Mouse (Mus musculus) adrenal gland, postnatal 25 days (tissue): ENCODE measurements around the gene Med7. TPM values are rescaled to one million over a fixed set of nuclear protein-coding genes. Genes with fewer than 3 reads are reported as not detected.
A peak's percentile ranks its signal among the peaks of the same experiment; 100 is the strongest.
"Not testable (repeated sequence)": the region's sequence is repeated elsewhere in the genome, so short reads cannot be mapped to it uniquely, and the experiment has no call there.

Experiments
- DNase-seq: peaks from one replicate; pipeline ENCODE4 v3.0.0; 2021; ENCODE audit warnings: mixed read lengths
- long read RNA-seq: library from polyadenylated mRNA; stranded (forward); transcript quantifications from one replicate; pipeline ENCODE4 v2.0.0, GENCODE M21; 2021
- total RNA-seq: library from RNA; stranded (reverse); gene quantifications from 2 replicates; pipeline ENCODE4 v1.2.3, GENCODE M21; 2021

The Med7 gene
- 37.7 and 59.3 TPM in 2 replicates for total RNA-seq
- long read RNA-seq, transcript Med7-201 (3 exons, 1,193 nt), result minor isoform, 6 of 23 reads
- long read RNA-seq, transcript Med7-203 (3 exons, 2,547 nt), result major isoform, 12 of 23 reads
- long read RNA-seq, partial matches to known transcripts, result 0 of 23 reads
- long read RNA-seq, other reads (novel, unspliced or antisense), result 4 of 23 reads

DNA sequence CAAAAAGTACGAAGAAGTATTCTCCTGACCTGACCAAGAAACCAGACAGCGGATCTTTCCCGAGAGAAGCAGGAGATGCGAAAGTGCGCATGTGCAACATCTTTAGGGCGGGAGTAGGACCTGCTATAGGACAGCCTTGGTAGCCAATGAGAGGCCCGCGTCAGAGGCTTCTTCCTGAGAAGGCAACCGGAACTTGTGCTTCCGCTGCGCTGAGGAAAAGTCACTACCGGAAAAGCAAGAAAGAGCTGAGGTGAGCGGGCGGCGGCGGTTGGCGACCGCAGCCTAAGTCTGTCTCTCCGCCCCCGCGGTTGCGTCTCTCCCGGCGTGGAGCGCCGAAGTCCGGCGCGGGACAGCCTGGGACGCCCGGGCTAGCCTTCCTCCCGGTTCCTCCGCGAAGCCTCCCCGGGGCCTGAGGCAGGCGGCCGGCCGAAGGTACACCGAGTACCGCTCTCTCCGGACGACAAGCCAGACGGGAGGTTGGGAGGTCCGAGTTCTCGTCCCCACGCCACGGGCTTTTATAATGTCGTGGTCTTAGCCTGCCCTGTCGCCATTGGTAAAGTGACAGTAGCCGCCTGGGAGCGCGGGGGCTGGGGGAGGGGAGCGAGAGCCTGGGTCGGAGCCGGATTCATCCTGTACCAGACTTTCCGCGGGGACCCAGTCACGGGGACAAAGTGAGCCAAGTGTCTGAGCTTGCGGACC, at the start of gene Med7:
Med7 (plus strand) TSS at position 166 of the 699 bp plus-strand sequence.
- peak; percentile 89 for DNase-seq

DNA sequence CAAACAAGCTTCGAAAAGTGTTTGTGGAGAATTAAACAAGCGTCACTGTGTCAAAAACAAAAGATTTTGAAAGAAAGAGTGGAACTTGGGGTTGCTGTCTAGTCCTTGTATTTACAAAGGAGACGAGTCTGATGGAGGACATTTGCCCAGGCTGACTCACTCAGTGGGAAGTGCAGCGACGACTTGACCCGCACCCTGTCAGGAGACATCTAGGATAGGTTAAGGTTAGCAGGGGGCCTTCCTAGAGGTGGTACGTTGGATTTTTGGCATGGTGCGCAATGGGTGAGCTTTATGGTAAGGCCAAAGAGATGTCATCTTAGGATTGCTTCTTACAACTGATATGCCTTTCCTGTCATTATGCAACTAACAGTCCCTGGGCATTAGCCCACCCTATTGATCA, 49.7 kb upstream of the Med7 start:
- no peak for DNase-seq

DNA sequence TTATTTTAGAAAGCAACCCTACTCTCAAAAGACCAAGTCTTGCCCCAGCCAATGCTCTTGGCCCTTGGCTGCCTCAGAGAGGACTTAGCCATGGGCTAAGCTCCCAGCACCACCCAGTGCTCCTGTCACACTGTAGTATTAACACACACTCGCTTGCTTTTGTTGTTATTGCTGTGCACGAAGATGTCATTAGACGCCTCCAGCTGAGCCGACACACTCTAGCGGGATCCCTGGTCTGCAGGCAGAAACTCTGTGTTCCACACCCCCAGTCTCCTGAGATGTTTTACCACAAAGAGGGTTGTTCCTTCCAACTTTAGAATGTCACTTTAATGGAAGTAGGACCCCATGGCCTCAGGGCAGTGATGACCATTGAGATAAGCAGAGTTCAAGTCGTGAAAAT, 48.3 kb upstream of the Med7 start:
- no peak for DNase-seq

DNA sequence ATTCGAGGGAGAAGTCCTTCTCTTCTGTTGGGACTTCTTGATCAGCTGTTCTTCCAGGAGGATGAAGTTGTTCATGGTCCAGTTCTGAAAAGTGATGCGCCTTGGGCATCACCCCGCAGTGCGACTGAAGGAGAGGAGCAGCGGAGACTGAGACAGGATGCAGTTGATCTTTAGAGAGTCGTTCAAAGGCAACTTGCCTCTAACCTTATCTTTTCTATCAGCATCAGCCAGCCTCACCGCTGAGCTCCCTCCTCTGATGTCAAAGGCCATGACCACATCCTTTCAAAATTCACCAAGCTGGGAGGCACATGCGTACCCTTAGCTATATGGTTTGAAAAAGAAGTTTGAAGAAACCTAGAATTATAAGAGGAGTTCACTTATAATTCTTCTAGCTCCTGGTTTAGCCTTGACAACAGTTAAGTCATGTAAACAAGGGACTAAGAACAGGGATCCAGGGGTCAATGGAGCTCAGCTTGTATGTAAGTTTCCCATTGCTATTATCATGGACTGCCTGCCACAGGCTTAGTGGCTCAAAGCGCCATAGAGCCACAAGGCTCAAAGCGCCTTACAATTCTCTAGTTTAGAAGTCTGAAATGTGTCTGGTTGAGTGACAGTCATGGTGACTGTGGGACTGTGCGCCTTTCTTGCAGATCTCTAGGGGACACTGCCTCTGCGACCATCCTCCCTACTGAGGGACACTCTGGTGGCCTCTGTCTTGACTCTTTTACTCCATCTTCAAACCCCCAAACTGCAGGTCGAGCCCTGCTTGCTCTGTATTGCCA, 47.2 kb upstream of the Med7 start, which contains the start of gene Itk:
Itk (minus strand) TSS at position 180 of the 782 bp plus-strand sequence.
- DNase-seq, result no peak

DNA sequence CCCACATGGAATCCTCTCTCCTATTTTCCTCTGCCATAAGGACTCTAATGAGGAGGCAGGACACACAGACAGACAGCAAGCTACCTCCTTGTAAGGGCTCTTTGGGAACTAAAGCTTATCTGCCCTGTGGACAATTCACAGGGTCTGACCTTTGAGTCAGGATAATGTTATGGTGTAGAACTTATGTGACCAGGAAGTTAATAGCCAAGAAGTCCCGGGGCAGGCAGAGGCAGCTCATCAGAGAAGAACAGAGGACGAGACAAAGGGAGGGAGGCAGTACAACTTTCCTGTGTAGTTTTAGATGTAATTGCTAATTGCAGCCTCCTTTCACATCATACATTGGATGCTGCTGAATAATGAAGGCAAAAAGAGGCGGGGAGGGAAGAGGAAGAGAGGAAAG, 46.1 kb upstream of the Med7 start:
- no peak for DNase-seq

DNA sequence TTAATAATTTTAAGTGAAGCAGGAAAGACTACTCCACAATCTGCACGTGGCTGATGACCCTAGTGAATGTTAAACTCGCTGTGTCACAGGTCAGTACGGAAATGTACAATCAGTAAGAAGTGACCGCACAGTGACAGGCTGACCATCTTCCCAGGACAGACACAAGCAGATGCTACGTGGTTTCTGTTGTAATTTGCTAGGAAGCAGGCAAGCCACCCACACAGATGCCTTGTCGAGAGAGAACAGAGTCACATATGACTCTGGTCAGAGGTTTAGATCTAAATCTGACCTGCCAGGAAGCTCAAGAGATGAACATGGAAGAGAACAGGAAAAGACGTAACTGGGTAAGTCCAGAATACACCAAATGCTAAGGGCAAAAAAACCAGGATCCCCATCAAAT, 43.8 kb upstream of the Med7 start:
- no peak for DNase-seq

DNA sequence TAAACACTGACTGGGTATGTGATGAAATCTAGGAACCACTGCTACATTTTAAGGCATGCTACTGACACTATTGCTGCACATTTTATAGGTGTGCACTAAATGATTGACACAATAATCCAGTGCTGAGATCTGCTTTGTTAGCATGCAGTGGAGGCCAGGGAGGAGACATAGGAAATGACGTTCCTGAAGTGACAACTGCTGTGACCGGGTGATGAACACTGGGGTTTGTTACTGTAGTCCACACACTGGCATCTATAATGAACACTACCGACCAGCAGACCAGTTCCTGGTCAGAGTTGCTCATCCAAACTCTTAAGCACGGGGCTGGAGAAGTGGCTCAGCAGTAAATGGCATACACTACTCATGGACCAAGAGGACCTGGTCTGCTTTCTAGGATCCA, 43.3 kb upstream of the Med7 start:
- DNase-seq, result no peak

DNA sequence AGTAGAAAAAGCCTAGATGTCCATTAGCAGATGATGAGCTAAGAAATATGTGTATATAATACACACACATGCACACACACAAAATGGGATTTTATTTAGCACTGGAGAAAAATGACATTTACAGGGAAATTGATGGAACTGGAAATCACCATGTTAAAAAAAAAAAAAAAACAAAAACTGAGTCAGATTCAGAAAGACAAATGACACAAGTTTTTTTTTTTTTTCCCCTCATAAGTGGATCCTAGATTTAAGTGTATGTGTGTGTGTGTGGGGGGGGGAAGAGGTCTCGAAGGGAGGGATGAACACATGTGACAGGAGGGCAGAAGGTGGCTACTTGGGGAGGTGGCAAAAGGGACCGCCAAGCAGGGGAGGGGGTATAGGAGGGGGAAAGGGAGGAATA, 41.6 kb upstream of the Med7 start:
- DNase-seq, result no peak

DNA sequence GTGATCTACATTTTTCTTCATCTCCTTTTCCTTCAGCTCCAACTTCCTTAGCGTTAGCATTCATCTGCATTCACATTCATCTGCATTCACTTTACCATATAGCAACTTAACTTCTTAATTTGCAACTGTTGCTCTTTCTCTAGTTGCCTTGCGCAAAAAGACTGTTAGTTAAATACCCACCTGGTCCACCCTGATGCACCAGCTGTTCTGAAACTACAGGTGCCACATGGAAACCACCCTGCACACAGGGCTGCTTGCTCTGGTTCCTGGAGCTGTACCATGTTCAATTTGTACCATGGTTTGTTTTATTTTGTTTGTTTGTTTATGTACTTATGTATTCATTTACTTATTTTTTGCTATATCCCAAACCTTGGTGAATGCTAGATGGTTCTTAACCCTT, 41.0 kb upstream of the Med7 start:
- DNase-seq, result no peak

DNA sequence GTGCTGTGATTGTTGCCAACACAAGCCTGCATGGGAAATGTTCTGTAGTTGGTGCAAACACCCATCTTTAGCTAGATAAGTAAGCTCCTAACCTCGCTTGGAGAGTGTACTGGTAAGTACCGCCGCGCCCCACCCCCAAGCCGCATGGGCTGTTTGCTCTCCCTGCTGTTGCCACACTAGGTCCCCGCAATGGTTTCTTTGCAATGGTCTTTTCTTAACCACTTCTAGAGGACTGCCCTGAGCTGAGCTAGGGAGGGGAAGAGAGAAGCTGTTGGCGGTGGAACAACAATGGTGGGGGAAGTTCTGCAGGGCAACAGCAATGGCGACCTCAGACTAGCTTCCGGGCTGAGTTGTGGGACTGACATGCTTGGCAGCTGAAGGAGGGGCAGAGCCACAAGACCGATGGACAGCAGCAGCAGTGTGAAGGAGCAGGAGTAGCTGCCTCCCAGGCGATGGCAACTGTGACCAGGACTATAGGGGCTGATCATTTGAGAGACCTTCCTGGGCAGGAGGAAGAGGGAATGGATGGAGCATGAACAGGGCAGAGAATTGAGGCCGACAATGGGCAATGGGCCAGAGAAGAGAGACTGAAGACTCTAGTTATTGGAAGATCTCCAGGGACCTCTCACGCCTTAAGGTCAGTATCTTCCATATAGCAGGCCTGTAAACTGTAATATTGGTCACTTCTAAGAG, 40.4 kb upstream of the Med7 start, which contains the start of gene Fam71b:
Fam71b (plus strand) TSS at position 393 of the 693 bp plus-strand sequence.
- DNase-seq, result no peak

DNA sequence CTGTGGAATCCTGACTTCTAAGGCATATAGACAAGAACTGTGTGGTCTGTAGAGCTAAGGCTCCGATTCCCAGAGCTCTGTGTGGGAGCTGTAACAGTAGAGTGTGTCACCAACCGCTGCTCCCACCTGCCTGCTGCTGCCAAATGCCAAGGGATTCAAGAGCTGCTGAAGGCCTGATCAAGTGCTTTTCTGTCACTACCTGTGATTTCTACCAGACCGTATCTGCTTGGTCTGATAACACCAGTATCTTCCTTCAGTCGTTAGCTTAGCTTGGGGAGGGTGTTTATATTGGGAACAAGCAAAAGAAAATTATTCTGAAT, 39.9 kb upstream of the Med7 start:
- DNase-seq, result no peak

DNA sequence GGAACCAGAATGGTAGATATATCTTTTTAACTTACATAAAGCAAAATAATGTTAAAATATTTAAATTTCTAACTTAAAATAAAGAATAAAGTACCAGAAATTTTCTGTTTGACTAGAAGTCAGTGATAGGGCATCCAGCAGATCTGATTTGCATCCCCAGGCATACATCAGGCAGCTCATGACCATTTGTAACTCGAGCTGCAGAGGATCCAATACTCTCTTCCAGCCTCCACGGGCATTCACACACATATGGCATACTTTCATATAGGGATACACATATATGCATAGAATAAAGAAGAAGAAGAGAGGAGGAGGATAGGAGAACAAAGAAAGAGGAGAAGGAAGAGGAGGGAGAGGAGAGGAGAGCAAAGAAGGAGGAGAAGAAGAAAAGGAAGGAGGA, 38.8 kb upstream of the Med7 start:
- DNase-seq, result no peak

DNA sequence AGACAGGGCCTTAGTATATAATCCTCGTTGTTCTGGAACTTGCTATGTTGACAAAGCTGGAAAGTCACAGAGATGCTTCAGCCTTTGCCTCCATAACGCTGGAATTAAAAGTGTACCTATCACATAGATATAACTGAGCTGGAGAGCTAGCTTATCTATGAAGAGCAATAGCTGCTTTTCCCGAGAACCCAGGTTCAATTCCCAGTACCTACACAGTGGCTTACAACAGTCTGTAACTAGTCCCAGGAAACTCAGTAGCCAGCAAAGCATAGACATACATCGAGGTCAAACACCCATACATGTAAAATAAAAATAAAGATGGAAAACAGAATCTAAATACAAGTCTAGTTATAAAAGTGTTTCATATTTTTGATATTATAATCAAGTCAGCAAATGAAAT, 38.3 kb upstream of the Med7 start:
- no peak for DNase-seq

DNA sequence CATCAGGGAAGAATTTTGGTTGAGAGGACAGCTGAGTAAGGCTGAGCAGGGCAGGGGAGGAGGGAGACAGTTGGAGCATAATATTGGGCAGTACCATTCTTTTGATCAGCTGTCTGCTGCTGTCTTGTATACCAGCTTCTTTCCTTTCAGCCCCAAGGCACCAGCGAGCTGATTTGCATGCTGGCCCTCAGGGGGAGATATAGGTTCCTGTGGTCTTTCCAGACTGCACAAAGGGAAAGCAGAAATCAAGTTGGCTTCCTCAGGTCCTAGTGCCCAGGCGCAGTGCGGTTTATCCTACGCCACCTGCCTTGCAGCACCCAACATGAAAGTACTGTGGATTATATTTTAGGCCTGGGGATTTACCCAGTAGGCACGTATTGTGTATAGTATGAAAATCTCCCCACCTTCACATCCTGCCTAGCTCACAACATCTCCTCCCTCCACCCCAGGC, 37.8 kb upstream of the Med7 start:
- DNase-seq, result no peak

DNA sequence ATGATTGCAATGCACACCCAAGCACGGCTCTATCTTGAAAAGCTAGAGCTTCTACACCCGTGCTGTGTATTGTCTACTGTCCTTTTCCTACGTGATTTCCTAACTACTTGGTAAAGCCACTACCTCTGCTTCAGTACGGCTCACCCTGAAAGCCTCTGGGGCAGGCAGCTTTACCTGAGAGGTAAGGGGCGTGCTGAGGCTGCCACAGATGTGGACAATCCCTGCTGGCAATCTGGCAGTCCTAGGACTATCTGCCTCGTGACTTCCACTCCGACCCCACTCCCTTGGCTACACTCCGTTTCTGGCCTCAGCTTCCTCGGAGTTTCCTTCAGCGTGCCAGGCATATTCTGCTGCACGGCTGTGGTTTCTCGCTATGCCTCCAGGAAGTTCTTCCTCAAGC, 35.2 kb upstream of the Med7 start:
- DNase-seq, result no peak

DNA sequence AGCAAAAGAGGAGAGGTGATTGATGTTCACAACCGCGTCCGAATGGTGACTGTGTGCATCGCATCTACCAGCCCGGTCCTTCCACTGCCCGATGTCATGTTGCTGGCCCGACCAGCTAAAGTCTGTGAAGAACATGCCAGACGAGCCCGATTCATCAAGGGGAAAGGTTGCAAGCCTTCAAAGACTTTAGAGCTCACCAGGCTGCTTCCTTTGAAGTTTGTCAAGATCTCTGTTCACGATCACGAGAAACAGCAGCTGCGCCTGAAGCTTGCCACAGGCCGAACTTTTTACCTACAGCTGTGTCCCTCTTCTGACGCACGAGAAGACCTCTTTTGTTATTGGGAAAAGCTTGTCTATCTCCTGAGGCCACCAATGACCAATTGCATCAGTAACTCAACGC, 31.7 kb upstream of the Med7 start:
- DNase-seq, result no peak

DNA sequence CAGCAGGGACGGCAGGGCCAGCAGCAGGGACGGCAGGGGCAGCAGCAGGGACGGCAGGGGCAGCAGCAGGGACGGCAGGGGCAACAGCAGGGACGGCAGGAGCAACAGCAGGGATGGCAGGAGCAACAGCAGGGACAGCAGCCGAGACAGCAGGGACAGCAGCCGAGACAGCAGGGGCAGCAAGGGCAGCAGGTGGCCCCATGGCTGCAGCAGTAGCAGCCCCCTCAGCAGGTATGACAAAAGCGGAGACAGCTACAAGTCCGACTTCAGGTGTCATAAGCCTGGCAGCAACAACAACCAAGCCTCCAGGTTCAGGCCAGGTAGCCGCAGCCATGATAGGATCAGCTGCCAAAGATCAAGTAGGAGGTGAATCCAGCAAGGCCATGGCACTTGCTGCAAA, 30.0 kb upstream of the Med7 start:
- no peak for DNase-seq

DNA sequence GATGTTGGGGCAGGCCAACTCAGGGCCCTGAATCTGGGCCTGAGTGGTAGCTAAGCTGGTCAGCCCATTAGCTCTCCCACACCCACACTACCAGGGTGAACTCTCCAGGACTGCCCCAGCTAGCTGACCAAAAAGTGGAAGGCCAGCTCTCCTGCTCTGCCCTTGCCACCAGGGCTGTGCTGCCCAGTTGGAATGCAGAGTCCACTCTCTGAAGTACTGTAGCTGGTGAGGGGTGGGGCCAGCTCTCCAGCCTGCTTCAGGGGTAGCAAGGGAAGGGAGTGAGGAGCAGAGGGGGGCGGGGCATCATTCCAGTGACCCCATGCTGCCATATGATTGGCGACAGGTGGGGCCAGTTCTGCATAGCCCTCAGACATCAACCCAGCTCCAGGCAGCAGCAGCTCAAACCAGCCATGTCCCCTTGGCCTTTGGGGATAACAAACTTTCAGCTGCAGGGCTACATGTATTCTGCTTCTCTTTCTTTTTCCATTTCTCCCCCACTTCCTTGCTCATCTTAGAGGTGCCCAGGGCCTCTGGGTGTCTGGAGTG, 26.6 kb upstream of the Med7 start:
- DNase-seq, result no peak

DNA sequence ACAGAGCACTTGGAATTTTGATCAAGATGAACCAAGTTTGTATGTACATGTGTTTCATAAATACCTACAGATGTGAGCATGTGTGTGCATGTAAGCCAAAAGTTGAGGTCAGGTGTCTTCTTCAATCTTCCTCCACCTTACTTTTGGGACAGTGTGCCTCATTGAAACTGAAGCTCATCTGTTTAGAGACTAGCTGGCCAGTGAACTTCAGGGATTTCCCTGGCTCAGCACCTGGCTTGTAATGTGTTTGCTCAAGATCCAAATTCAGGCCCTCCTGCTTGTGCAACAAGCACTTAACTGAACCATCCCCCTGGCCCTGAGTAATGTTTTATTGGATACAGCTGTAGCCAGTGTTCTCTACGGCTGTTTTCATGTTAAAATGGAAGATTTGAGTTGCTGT, 18.3 kb upstream of the Med7 start:
- no peak for DNase-seq

DNA sequence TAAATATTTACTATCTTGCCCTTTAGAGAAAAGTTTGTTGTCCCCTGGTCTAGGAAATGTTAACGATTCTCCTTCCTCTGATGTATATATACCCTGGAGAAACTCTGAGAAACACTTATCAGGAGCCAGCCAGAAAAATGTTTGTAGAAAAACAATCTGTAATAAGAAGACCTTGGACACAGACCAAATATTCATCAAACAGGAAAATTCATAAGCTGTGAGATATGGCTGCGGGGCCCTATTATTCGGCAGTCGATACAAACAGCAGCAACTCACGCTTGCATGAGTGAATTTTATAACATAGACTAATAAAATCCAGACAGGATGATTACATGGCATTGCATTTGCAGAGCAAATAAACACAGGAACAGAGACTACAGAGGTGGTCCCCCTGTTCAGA, 17.9 kb upstream of the Med7 start:
- DNase-seq, result no peak

DNA sequence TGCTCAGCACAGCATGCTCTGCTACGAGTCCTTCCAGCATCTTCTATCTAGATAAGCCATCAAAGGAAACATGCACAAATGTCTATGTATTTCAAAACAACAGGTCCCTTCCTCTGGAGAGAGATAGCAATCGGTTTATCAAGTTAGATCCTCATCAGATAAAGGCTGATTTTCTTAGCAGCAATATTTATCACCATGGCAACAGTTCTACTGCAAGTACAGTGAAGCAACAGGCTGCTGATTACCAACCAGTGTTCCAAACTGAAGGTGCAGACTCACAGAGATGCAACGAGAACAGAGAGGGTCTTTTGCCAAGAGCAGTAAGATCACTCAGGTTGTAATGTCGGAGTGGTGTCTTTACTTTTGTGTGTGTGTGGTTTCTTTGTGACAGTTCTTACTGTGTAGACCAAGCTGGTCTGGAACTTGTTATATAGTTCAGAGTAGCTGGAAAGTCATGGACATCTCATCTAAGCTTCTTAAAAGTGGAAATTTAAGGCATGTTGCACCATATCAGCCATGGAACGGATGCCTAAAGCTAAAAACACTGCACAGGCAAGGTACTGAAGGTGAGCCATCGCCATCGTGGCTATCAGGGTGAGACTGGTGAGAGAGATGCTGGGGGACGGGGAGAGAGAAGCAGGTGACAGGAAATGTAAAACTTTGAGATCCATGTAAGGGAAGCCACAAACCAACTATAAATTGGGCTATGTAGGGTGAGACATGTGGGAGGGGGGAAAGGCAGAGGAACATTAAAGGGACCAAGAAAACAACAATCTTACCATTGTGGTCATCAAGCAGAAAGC, 15.4 kb upstream of the Med7 start:
- DNase-seq, result no peak

DNA sequence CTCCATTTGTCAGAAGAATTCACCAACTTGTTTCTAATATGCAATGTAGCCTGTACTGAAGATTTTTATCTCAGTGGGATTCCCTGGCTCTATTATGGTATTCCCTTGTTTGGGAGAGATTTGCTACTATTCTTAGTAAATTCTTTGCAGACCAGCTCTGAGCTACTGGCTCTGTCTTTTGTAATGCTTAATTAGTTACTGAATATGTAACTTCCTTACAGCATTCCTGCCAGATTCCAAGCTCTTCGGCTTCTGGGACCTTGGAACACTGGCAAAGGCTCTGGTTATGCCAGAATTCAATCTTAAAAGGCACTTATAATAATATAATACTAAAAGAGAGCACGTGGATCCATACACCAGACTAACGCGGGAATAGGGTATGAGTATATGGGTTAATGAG, 8.6 kb upstream of the Med7 start:
- DNase-seq, result not testable (repeated sequence)
